Mouse (Mus musculus) intestine, embryonic 15.5 days (tissue): ENCODE results near the gene F2rl3. TPM values are rescaled to one million over a fixed set of nuclear protein-coding genes. Genes with fewer than 3 reads are reported as not detected.

Source experiments
- ATAC-seq: fragments of 200-750 bp; cut with Nextera tagmentation; 2 replicates; pipeline ENCODE4 v1.8.0; 2017; ENCODE audit warnings: moderate TSS enrichment, moderate library complexity
- H3K27ac ChIP-seq: fragments of 300-500 bp; sonication (generic); 2 replicates; pipeline ENCODE4 v1.5.1; 2015; ENCODE audit warnings: mild to moderate bottlenecking, inconsistent platforms
- H3K27me3 ChIP-seq: fragments of 300-500 bp; sonication (generic); replicated peaks from 2 replicates; pipeline ENCODE4 v1.6.1; 2015; ENCODE audit warnings: inconsistent platforms
- H3K36me3 ChIP-seq: fragments of 300-500 bp; sonication (generic); 2 replicates; pipeline ENCODE4 v1.6.1; 2015; ENCODE audit warnings: inconsistent platforms
- H3K4me1 ChIP-seq: fragments of 300-500 bp; sonication (generic); replicated peaks from 2 replicates; pipeline ENCODE4 v1.6.1; 2015; ENCODE audit warnings: inconsistent platforms
- H3K4me2 ChIP-seq: fragments of 300-500 bp; sonication (generic); replicated peaks from 2 replicates; pipeline ENCODE4 v1.6.1; 2015; ENCODE audit warnings: mild to moderate bottlenecking, inconsistent platforms
- H3K4me3 ChIP-seq: fragments of 300-500 bp; sonication (generic); replicated peaks from 2 replicates; pipeline ENCODE4 v1.5.1; 2015; ENCODE audit warnings: inconsistent platforms
- H3K9ac ChIP-seq: fragments of 300-500 bp; sonication (generic); 2 replicates; pipeline ENCODE4 v1.6.1; 2015; ENCODE audit warnings: inconsistent platforms
- H3K9me3 ChIP-seq: fragments of 300-500 bp; sonication (generic); 2 replicates; pipeline ENCODE4 v1.6.1; 2016; ENCODE audit warnings: inconsistent platforms
- WGBS: fragments of 180-500 bp; shearing (Covaris S2); methylation state at CpG from one replicate; pipeline ENCODE4 v1.1.7; 2015; 5-methylcytosine and 5-hydroxymethylcytosine counted together
- polyA plus RNA-seq: library from polyadenylated mRNA; unstranded; fragments of >200 nt; fragmentation: Nextera tagmentation; extraction: Ambion mirVana; gene quantifications from 2 replicates; pipeline ENCODE4 v1.2.1, GENCODE M21; 2015

F2rl3 gene
- polyA plus RNA-seq, 1 experiment from 2014 or later, result 3.5 TPM

DNA sequence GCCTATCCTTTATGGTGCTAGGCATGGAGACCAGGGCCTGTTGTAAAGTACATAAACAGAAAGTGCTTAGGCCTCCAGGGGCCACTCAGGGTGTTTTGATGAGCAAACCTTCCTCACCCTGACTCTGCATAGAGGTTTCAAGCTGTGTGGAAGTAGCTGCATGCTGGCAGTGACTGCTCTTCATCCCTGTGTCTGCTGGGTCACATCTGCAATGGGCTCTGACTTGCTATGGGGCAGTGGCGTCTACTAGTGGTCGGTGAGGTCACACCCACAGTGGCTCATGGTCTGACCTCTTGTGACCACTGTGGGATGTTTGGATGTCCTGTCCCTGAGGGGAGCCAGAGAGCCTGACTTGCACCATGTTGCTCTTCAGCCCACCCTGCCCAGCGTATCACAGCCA is 10.6 kb upstream of the F2rl3 start:
- Histone ChIP-seq H3K27ac (no peak overlapping the region), H3K36me3 (peaks cover 81% of the 10 kb centered on the region), H3K9me3 (no peaks in the 10 kb centered on the region), H3K4me1 (no peaks in the 10 kb centered on the region), H3K9ac (no peak overlapping the region), H3K4me3 (no peak overlapping the region), H3K27me3 (no peaks in the 10 kb centered on the region), H3K4me2 (no peak overlapping the region)
- no peak for ATAC-seq
- 86% methylated on average over 3 of the region's 3 CpGs for WGBS

DNA sequence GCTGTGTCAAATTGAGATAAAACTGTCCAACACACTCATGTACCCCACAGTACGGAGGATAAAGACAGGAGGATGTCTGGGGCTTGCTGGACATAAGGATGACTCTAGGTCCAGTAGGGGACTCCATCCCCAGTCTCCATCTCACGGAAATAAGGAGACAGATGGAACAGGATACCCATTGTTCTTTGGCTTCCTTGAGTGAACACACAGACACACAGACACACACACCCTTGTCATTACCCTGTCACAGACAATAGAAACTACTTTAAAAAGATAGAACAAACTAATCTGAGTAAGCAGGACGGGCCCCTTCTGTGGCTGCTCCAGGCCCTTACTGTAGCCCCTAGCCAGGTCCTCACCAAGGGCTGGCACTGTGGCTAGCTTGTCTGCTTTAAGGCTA is 9.4 kb upstream of the F2rl3 start:
- ATAC-seq, result no peak
- Histone ChIP-seq H3K4me1 (no peaks in the 10 kb centered on the region), H3K9me3 (no peaks in the 10 kb centered on the region), H3K4me2 (no peak overlapping the region), H3K36me3 (peaks cover 81% of the 10 kb centered on the region), H3K9ac (no peak overlapping the region), H3K27me3 (no peaks in the 10 kb centered on the region), H3K27ac (no peak overlapping the region), H3K4me3 (no peak overlapping the region)
- 83% methylated on average over 3 of the region's 3 CpGs for WGBS

DNA sequence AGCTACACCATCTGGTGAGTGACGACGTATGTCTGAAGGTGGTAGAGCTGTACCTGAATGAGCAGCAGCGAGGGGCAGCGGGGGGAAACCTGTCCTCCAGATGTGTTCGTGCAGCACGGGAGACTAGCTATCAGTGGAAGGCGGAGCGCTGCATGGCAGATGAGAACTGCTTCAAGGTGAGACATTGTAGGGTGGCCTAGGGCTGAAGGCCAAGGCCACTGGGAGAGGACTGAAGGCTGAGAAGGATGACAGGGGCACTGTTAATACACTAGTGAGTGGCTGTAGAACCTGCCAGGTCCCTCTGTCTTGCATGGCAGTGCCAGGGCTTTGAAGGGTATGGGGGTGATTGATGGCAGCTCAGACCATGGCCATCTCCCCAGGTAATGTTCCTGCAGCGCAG is 8.5 kb upstream of the F2rl3 start:
- H3K9ac ChIP-seq, result no peak overlapping the region
- 96% methylated on average over 9 of the region's 9 CpGs for WGBS
- H3K9me3 ChIP-seq, result no peaks in the 10 kb centered on the region
- H3K36me3 ChIP-seq, result peaks cover 79% of the 10 kb centered on the region
- H3K4me1 ChIP-seq, result no peaks in the 10 kb centered on the region
- H3K4me3 ChIP-seq, result no peak overlapping the region
- no peak for ATAC-seq
- no peaks in the 10 kb centered on the region for H3K27me3 ChIP-seq
- H3K27ac ChIP-seq, result no peak overlapping the region
- no peak overlapping the region for H3K4me2 ChIP-seq

- no peak for ATAC-seq
- Histone ChIP-seq H3K9ac (no peak overlapping the region), H3K9me3 (no peaks in the 10 kb centered on the region), H3K4me3 (no peak overlapping the region), H3K27me3 (no peaks in the 10 kb centered on the region), H3K36me3 (peaks cover 74% of the 10 kb centered on the region), H3K4me2 (no peak overlapping the region), H3K27ac (no peak overlapping the region), H3K4me1 (no peaks in the 10 kb centered on the region)
- WGBS, result 88% methylated on average over 2 of the region's 2 CpGs
Measured at GRCm38 (mm10) chr8:72753781-72754180, 7.9 kb upstream of the F2rl3 start.

DNA sequence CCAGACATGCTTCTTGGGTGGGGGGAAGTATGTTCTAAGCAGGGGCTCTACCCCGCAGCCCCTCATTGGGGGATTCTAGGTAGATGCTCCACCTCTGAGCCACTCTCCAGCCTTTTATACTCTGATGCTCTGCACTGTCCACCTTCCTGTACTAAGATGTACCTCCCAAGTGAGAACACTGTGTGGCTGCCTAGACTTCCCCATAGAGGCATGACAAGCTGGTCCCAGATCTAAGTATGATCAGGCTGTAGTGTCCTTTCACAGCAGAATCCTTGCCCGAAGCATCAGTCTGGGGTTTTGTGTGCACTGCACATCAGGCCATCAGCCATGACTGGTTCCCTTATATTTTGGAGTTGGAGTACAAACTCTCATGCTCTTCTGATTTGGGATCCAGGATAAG is 5.6 kb upstream of the F2rl3 start:
- 95% methylated on average over 2 of the region's 2 CpGs for WGBS
- Histone ChIP-seq H3K9me3 (no peaks in the 10 kb centered on the region), H3K36me3 (peaks cover 58% of the 10 kb centered on the region), H3K4me2 (no peak overlapping the region), H3K9ac (no peak overlapping the region), H3K27ac (no peak overlapping the region), H3K4me1 (no peaks in the 10 kb centered on the region), H3K4me3 (no peak overlapping the region), H3K27me3 (no peaks in the 10 kb centered on the region)
- ATAC-seq, result no peak

- H3K9me3 ChIP-seq, result no peaks in the 10 kb centered on the region
- H3K4me3 ChIP-seq, result no peak overlapping the region
- H3K27me3 ChIP-seq, result no peaks in the 10 kb centered on the region
- WGBS, result 95% methylated on average over 35 of the region's 35 CpGs
- H3K4me1 ChIP-seq, result no peaks in the 10 kb centered on the region
- no peak overlapping the region for H3K27ac ChIP-seq
- ATAC-seq, result no peak
- peaks cover 51% of the 10 kb centered on the region for H3K36me3 ChIP-seq
- H3K9ac ChIP-seq, result no peak overlapping the region
- no peak overlapping the region for H3K4me2 ChIP-seq
Measured at GRCm38 (mm10) chr8:72756771-72757390, 4.8 kb upstream of the F2rl3 start.

- no peak for ATAC-seq
- H3K4me1 ChIP-seq, result no peaks in the 10 kb centered on the region
- H3K27ac ChIP-seq, result no peak overlapping the region
- no peaks in the 10 kb centered on the region for H3K9me3 ChIP-seq
- H3K4me2 ChIP-seq, result no peak overlapping the region
- H3K9ac ChIP-seq, result no peak overlapping the region
- peaks cover 46% of the 10 kb centered on the region for H3K36me3 ChIP-seq
- H3K27me3 ChIP-seq, result no peaks in the 10 kb centered on the region
- no peak overlapping the region for H3K4me3 ChIP-seq
- 86% methylated on average over 15 of the region's 15 CpGs for WGBS
Measured at GRCm38 (mm10) chr8:72757426-72758195, 4.1 kb upstream of the F2rl3 start.

- H3K9ac ChIP-seq, result no peak overlapping the region
Measured at GRCm38 (mm10) chr8:72758310-72758709, 3.4 kb upstream of the F2rl3 start.

GRCm38 (mm10) chr8:72760216-72760615 is 1.5 kb upstream of the F2rl3 start:
- 81% methylated on average over 3 of the region's 3 CpGs for WGBS
- peaks cover 29% of the 10 kb centered on the region for H3K36me3 ChIP-seq
- no peak overlapping the region for H3K4me2 ChIP-seq
- no peak overlapping the region for H3K4me3 ChIP-seq
- H3K27me3 ChIP-seq, result no peaks in the 10 kb centered on the region
- no peak overlapping the region for H3K27ac ChIP-seq
- H3K9me3 ChIP-seq, result no peaks in the 10 kb centered on the region
- no peaks in the 10 kb centered on the region for H3K4me1 ChIP-seq
- H3K9ac ChIP-seq, result no peak overlapping the region
- ATAC-seq, result no peak

More at GRCm38 (mm10) chr8:72758310-72758709, 3.4 kb upstream of the F2rl3 start:
- Histone ChIP-seq H3K4me1 (no peaks in the 10 kb centered on the region), H3K36me3 (peaks cover 40% of the 10 kb centered on the region), H3K9me3 (no peaks in the 10 kb centered on the region), H3K4me3 (no peak overlapping the region), H3K4me2 (no peak overlapping the region), H3K27me3 (no peaks in the 10 kb centered on the region), H3K27ac (no peak overlapping the region)
- ATAC-seq, result no peak

DNA sequence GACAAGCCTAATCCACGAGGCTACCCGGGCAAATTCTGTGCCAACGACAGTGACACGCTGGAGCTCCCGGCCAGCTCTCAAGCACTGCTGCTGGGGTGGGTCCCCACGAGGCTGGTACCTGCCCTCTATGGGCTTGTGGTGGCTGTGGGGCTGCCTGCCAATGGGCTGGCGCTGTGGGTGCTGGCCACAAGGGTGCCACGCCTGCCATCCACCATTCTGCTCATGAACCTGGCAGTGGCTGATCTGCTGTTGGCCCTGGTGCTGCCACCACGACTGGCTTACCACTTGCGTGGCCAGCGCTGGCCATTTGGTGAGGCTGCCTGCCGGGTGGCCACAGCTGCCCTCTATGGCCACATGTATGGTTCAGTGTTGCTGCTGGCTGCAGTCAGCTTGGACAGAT is 626 bp downstream of the F2rl3 start:
- Histone ChIP-seq H3K36me3 (peaks cover 9% of the 10 kb centered on the region), H3K4me2 (peak overlapping the region; percentile 24; the same call in 1 of the 2 replicates), H3K27me3 (no peaks in the 10 kb centered on the region), H3K9me3 (no peaks in the 10 kb centered on the region), H3K9ac (no peak overlapping the region), H3K4me1 (no peaks in the 10 kb centered on the region), H3K27ac (0 out of 2 replicates have a peak overlapping the region, but pooled peaks have one; percentile 66), H3K4me3 (no peak overlapping the region)
- no peak for ATAC-seq
- WGBS, result 89% methylated on average over 12 of the region's 12 CpGs

GRCm38 (mm10) chr8:72765696-72766095 is 4.0 kb downstream of the F2rl3 start:
- no peak overlapping the region for H3K4me2 ChIP-seq
- H3K27ac ChIP-seq, result no peak overlapping the region
- ATAC-seq, result no peak
- H3K36me3 ChIP-seq, result no peaks in the 10 kb centered on the region
- H3K27me3 ChIP-seq, result no peaks in the 10 kb centered on the region
- no peaks in the 10 kb centered on the region for H3K4me1 ChIP-seq
- H3K4me3 ChIP-seq, result no peak overlapping the region
- no peak overlapping the region for H3K9ac ChIP-seq
- no peaks in the 10 kb centered on the region for H3K9me3 ChIP-seq
- 78% methylated on average over 4 of the region's 4 CpGs for WGBS

- H3K27me3 ChIP-seq, result no peaks in the 10 kb centered on the region
- no peak overlapping the region for H3K27ac ChIP-seq
- no peaks in the 10 kb centered on the region for H3K36me3 ChIP-seq
- no peak overlapping the region for H3K4me3 ChIP-seq
- H3K9me3 ChIP-seq, result no peaks in the 10 kb centered on the region
- H3K9ac ChIP-seq, result no peak overlapping the region
- 34% methylated on average over 7 of the region's 7 CpGs for WGBS
- no peaks in the 10 kb centered on the region for H3K4me1 ChIP-seq
- no peak overlapping the region for H3K4me2 ChIP-seq
- ATAC-seq, result no peak
Measured at GRCm38 (mm10) chr8:72766777-72767176, 5.1 kb downstream of the F2rl3 start.

DNA sequence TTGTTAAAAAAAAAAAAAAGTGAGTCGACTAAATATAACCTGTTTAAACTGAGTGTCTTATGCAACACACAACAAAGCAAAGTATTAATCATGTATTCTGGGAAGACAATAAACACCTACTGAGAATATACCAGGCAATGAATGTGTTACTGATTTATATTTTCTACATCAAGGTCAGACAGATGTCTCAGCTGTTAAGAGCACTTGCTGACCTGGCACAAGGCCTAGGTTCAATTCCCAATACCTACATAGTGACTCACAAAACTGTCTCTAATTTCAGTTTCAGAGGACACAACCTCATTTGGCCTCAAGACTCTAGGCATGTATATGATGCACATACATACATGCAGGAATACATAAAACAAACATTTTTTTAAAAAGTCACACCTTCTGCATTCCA is 16.1 kb downstream of the F2rl3 start:
- Histone ChIP-seq H3K9me3 (no peaks in the 10 kb centered on the region), H3K4me3 (no peak overlapping the region), H3K27me3 (no peaks in the 10 kb centered on the region), H3K27ac (no peak overlapping the region), H3K36me3 (no peaks in the 10 kb centered on the region), H3K4me2 (no peak overlapping the region), H3K4me1 (no peaks in the 10 kb centered on the region), H3K9ac (no peak overlapping the region)
- WGBS, result 77% methylated on average over 1 of the region's 1 CpGs
- ATAC-seq, result no peak
